Mouse (Mus musculus): ENCODE results near the gene Slc33a1. TPM values are rescaled to one million over a fixed set of nuclear protein-coding genes. Genes with fewer than 3 reads are reported as not detected.

Gene Slc33a1
- polyA plus RNA-seq, 1 experiment from 2014 or later, result 13.6 TPM

- WGBS, result 65% methylated on average over 3 of the region's 3 CpGs
- no peak for DNase-seq (ENCODE audit: low spot score)
- Histone ChIP-seq H3K36me3 (no peaks in the 10 kb centered on the region), H3K9me3 (replicated peaks) (no peaks in the 10 kb centered on the region), H3K27me3 (ENCODE audit: low read depth, poor library complexity, severe bottlenecking) (no peaks in the 10 kb centered on the region), H3K4me3 (no peak overlapping the region), H3K27ac (no peak overlapping the region), H3K4me1 (no peaks in the 10 kb centered on the region; the same call in 1 of the 2 replicates)
These were observed 72.4 kb downstream of the Slc33a1 start for GRCm38 (mm10) chr3:63892154-63892553.

Other genes with a start within 250 kb of the Slc33a1 start
- gene Plch1, start 65.3 kb downstream of the Slc33a1 start, polyA plus RNA-seq (2016; fragmentation: Nextera tagmentation; extraction: Ambion mirVana), result 4.1 and 4.5 TPM in 2 replicates
- 2.6 and 3.3 TPM in 2 replicates for gene E130311K13Rik, start 35.3 kb downstream of the Slc33a1 start, polyA plus RNA-seq (2016; fragmentation: Nextera tagmentation; extraction: Ambion mirVana)
- 76.3 and 80.5 TPM in 2 replicates for gene Gmps, start 11.3 kb upstream of the Slc33a1 start, polyA plus RNA-seq (2016; fragmentation: Nextera tagmentation; extraction: Ambion mirVana)
- gene Vmn2r1, start 116.8 kb upstream of the Slc33a1 start, polyA plus RNA-seq (2016; fragmentation: Nextera tagmentation; extraction: Ambion mirVana), result 0.03 and 0.04 TPM in 2 replicates
- gene Vmn2r2, start 177.2 kb upstream of the Slc33a1 start, polyA plus RNA-seq (2016; fragmentation: Nextera tagmentation; extraction: Ambion mirVana), result 0.04 TPM in 1 of 2 replicates, not detected in the other